Mouse (Mus musculus): ENCODE data around the gene Rbm8a. TPM values are rescaled to one million over a fixed set of nuclear protein-coding genes. Genes with fewer than 3 reads are reported as not detected.
"Not testable (repeated sequence)": the region's sequence is repeated elsewhere in the genome, so short reads cannot be mapped to it uniquely, and the experiment has no call there.

Rbm8a gene
- total and polyA plus RNA-seq, 3 experiments, result 47.4 to 115 (median 47.6) TPM

DNA sequence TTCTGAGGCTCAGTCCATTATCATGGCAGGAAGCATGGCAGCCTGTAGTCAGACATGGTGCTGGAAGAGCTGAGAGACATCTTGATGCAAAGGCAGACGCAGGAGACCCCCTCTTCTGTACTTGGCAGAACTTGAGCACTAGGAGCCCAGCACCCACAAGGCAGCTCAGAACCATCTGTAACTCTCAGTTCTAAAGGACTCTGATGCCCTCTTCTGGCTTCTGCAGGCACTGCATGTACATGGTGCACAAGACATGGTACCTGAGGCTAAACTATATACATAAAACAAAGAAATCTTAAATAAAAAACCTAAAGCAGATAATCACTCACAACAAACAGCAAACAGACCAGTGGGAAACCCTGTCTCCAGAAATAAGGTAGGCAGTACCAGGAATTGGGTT lies 9.5 kb downstream of the Rbm8a start:
- DNase-seq (ENCODE audit: low spot score), result no peak
- ATAC-seq (ENCODE audit: extremely low read depth, insufficient number of reproducible peaks, low FRiP score, poor library complexity, severe bottlenecking), result 0 out of 2 replicates have a peak, but pooled peaks have one; percentile 30
- H3K9me3 ChIP-seq (replicated peaks), result no peaks in the 10 kb centered on the region
- peaks cover 34% of the 10 kb centered on the region for H3K4me1 ChIP-seq (ENCODE audit: insufficient read depth, low read depth, low read length)
- H3K36me3 ChIP-seq (replicated peaks), result peaks cover 73% of the 10 kb centered on the region
- no peaks in the 10 kb centered on the region for H3K27me3 ChIP-seq (ENCODE audit: insufficient read depth, low read length)
- TF ChIP-seq GATA2 (IDR thresholded peaks at IDR 0.05; ENCODE audit: borderline replicate concordance, low read depth, low read length) (no peak), CTCF (IDR thresholded peaks at IDR 0.05; ENCODE audit: low read depth, low read length) (peak; percentile 58), TAL1 (conservative IDR thresholded peaks at IDR 0.05; ENCODE audit: low read depth, low read length) (no peak), GATA1 (IDR thresholded peaks at IDR 0.05; ENCODE audit: borderline replicate concordance, low read length) (no peak)
- no peak overlapping the region for H3K4me3 ChIP-seq (ENCODE audit: low read depth, low read length)

- peaks cover 58% of the 10 kb centered on the region for H3K36me3 ChIP-seq (replicated peaks)
- H3K9me3 ChIP-seq (replicated peaks), result no peaks in the 10 kb centered on the region
- H3K4me3 ChIP-seq (ENCODE audit: low read depth, low read length), result no peak within 1 kb of the TSS
- DNase-seq (ENCODE audit: low spot score) (no peak), ATAC-seq (ENCODE audit: extremely low read depth, insufficient number of reproducible peaks, low FRiP score, poor library complexity, severe bottlenecking) (no peak)
- H3K4me1 ChIP-seq (ENCODE audit: insufficient read depth, low read depth, low read length), result peaks cover 10% of the 10 kb centered on the region; the same call in 1 of the 2 replicates
- H3K27me3 ChIP-seq (ENCODE audit: insufficient read depth, low read length), result no peaks in the 10 kb centered on the region
- no peak for TF ChIP-seq TAL1 (conservative IDR thresholded peaks at IDR 0.05; ENCODE audit: low read depth, low read length)
- TF ChIP-seq CTCF (IDR thresholded peaks at IDR 0.05; ENCODE audit: low read depth, low read length), result peak; percentile 22; the same call in 1 of the 2 replicates
These were observed 15.4 kb downstream of the Rbm8a start, which contains the start of gene Itga10 for GRCm38 (mm10) chr3:96645018-96645649. Itga10 (plus strand) TSS chr3:96645584.

- DNase-seq (ENCODE audit: low spot score) (no peak), ATAC-seq (ENCODE audit: extremely low read depth, insufficient number of reproducible peaks, low FRiP score, poor library complexity, severe bottlenecking) (no peak)
- no peaks in the 10 kb centered on the region for H3K9me3 ChIP-seq (replicated peaks)
- H3K4me3 ChIP-seq (ENCODE audit: low read depth, low read length), result no peak overlapping the region
- H3K27me3 ChIP-seq (ENCODE audit: insufficient read depth, low read length), result no peaks in the 10 kb centered on the region; the same call in 1 of the 2 replicates
- TF ChIP-seq GATA1 (IDR thresholded peaks at IDR 0.05; ENCODE audit: borderline replicate concordance, low read length) (no peak), GATA2 (IDR thresholded peaks at IDR 0.05; ENCODE audit: borderline replicate concordance, low read depth, low read length) (no peak), CTCF (IDR thresholded peaks at IDR 0.05; ENCODE audit: low read depth, low read length) (no peak), POLR2AphosphoS5 (IDR thresholded peaks at IDR 0.05; ENCODE audit: insufficient replicate concordance, low read depth, low read length) (no peak), TAL1 (conservative IDR thresholded peaks at IDR 0.05; ENCODE audit: low read depth, low read length) (no peak)
- H3K36me3 ChIP-seq (replicated peaks), result peaks cover 40% of the 10 kb centered on the region
- H3K4me1 ChIP-seq (ENCODE audit: insufficient read depth, low read depth, low read length), result peaks cover 10% of the 10 kb centered on the region; the same call in 1 of the 2 replicates
These were observed 17.6 kb downstream of the Rbm8a start for GRCm38 (mm10) chr3:96647365-96647764.

GRCm38 (mm10) chr3:96660901-96661300 lies 31.2 kb downstream of the Rbm8a start:
- peaks cover 6% of the 10 kb centered on the region for H3K4me1 ChIP-seq (ENCODE audit: insufficient read depth, low read depth, low read length)
- ATAC-seq (ENCODE audit: extremely low read depth, insufficient number of reproducible peaks, low FRiP score, poor library complexity, severe bottlenecking) (no peak), DNase-seq (ENCODE audit: low spot score) (no peak)
- no peak for TF ChIP-seq POLR2AphosphoS5 (IDR thresholded peaks at IDR 0.05; ENCODE audit: insufficient replicate concordance, low read depth, low read length)
- TF ChIP-seq CTCF (IDR thresholded peaks at IDR 0.05; ENCODE audit: low read depth, low read length), result no peak
- no peak for TF ChIP-seq TAL1 (conservative IDR thresholded peaks at IDR 0.05; ENCODE audit: low read depth, low read length)
- TF ChIP-seq GATA2 (IDR thresholded peaks at IDR 0.05; ENCODE audit: borderline replicate concordance, low read depth, low read length), result no peak
- no peak for TF ChIP-seq GATA1 (IDR thresholded peaks at IDR 0.05; ENCODE audit: borderline replicate concordance, low read length)
- H3K9me3 ChIP-seq (replicated peaks), result no peaks in the 10 kb centered on the region
- peaks cover 7% of the 10 kb centered on the region for H3K27me3 ChIP-seq (ENCODE audit: insufficient read depth, low read length)
- H3K36me3 ChIP-seq (replicated peaks), result peaks cover 2% of the 10 kb centered on the region
- no peak overlapping the region for H3K4me3 ChIP-seq (ENCODE audit: low read depth, low read length)

GRCm38 (mm10) chr3:96662731-96663316 lies 33.1 kb downstream of the Rbm8a start:
- Histone ChIP-seq H3K27me3 (ENCODE audit: insufficient read depth, low read length) (peaks cover 9% of the 10 kb centered on the region), H3K36me3 (replicated peaks) (no peaks in the 10 kb centered on the region), H3K4me1 (ENCODE audit: insufficient read depth, low read depth, low read length) (peaks cover 6% of the 10 kb centered on the region), H3K9me3 (replicated peaks) (no peaks in the 10 kb centered on the region), H3K4me3 (ENCODE audit: low read depth, low read length) (no peak overlapping the region)
- ATAC-seq (ENCODE audit: extremely low read depth, insufficient number of reproducible peaks, low FRiP score, poor library complexity, severe bottlenecking), result no peak
- DNase-seq (ENCODE audit: low spot score), result no peak
- no peak for TF ChIP-seq CTCF (IDR thresholded peaks at IDR 0.05; ENCODE audit: low read depth, low read length)

DNA sequence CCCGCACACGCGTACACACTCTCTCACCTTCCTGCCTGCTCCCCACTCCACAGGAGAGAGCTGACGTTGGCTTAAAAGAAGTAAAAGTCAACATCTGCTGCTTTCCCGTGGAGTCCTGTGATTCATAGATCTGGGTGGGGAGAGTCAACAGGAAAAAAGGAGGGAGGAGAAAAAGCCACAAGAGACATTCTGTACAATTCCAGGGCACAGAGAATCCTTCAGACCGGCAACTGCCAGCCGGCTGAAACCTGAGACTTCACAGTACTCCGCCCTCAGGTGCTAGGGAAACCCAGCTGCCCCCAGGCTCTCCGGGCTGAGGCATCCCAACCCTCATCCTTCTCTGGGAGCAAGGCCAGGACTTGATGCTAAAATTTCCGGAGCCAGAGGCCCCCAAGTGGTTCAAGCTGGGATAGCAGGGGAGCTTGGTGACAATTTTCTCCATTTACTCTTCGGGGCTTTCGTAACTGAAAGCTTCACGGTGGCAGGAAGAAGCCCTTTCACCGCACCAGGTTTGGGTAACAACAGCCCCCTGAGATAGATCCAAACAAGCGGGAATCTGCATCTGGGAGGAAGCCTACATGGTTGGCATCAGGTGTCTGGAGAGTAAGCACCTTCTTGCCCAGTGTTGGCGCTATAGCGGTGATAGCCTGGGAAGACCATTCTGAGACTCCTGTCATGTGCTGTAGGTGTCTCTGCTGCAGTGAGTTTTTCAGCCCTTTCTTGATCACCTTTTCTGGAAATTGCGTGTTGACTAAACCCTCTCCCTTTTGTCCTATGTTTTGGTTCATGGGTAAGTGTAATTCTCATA lies 33.9 kb downstream of the Rbm8a start:
- H3K9me3 ChIP-seq (replicated peaks), result no peaks in the 10 kb centered on the region
- no peaks in the 10 kb centered on the region for H3K36me3 ChIP-seq (replicated peaks)
- TF ChIP-seq CTCF (IDR thresholded peaks at IDR 0.05; ENCODE audit: low read depth, low read length), result peak; percentile 52
- no peak for TF ChIP-seq GATA2 (IDR thresholded peaks at IDR 0.05; ENCODE audit: borderline replicate concordance, low read depth, low read length)
- ATAC-seq (ENCODE audit: extremely low read depth, insufficient number of reproducible peaks, low FRiP score, poor library complexity, severe bottlenecking) (no peak), DNase-seq (ENCODE audit: low spot score) (peak; percentile 51)
- H3K4me3 ChIP-seq (ENCODE audit: low read depth, low read length), result no peak overlapping the region
- peaks cover 9% of the 10 kb centered on the region for H3K27me3 ChIP-seq (ENCODE audit: insufficient read depth, low read length)
- H3K4me1 ChIP-seq (ENCODE audit: insufficient read depth, low read depth, low read length), result peaks cover 6% of the 10 kb centered on the region

DNA sequence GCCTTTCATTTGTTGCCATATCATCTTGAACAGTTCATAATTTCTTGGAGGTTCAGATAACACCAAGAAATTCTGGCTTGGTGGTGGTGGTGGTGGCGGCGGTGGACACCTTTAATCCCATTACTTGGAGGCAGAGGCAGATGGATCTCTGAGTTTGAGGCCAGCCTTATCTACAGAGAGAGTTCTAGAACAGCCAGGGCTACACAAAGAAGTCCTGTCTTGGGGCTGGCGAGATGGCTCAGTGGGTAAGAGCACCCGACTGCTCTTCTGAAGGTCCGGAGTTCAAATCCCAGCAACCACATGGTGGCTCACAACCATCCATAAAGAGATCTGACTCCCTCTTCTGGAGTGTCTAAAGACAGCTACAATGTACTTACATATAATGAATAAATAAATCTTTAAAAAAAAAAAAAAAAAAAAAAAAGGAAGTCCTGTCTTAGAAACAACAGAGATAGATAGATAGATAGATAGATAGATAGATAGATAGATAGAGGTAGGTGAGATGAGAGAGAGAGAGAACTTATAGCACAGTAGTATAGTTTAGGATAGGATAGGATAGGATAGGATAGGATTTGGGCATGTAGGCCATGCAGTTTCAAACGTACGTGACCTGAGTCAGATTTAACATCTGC lies 36.1 kb downstream of the Rbm8a start:
- H3K36me3 ChIP-seq (replicated peaks); H3K9me3 ChIP-seq (replicated peaks); ATAC-seq (ENCODE audit: extremely low read depth, insufficient number of reproducible peaks, low FRiP score, poor library complexity, severe bottlenecking); DNase-seq (ENCODE audit: low spot score); H3K4me3 ChIP-seq (ENCODE audit: low read depth, low read length): not testable (repeated sequence)
- H3K27me3 ChIP-seq (ENCODE audit: insufficient read depth, low read length), result peaks cover 21% of the 10 kb centered on the region
- H3K4me1 ChIP-seq (ENCODE audit: insufficient read depth, low read depth, low read length), result peaks cover 18% of the 10 kb centered on the region

All from G1E (cell line).